Mouse (Mus musculus): Measurements from ENCODE around the gene Fcer1a.

DNA sequence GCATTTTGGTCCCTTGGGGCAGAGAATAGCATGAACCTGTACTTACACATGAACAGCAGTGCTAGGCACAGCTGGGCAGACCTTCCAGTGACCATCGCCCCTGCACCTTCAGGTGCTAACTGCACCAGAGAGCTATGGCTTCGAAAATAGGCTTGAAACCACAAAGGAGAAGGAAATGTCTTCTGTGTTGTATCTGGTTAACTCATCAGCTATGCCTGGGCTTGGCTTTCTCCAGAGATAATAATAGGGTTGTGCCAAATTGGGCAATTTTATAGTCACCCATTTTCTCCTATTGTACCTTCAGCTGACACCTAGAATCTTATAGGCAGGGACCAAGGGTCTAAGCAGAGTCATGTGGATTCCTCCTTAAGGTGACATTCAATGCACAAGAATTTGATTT lies at the start of gene Fcer1a:
- TF ChIP-seq POLR2A (IDR thresholded peaks at IDR 0.05; ENCODE audit: low read depth, low read length) (no peak), CTCF (conservative IDR thresholded peaks at IDR 0.05; ENCODE audit: insufficient read depth, insufficient read length, low read depth, low read length) (no peak)
